Mouse (Mus musculus) bone marrow, adult 2 months (tissue): Measurements from ENCODE around the gene Fam136a.

ENCODE experiments used
- CTCF ChIP-seq: fragments of 200-500 bp; IDR thresholded peaks from 2 replicates; pipeline ENCODE4 v1.5.1; 2011; ENCODE audit warnings: low read length, control low read depth; ENCODE audit not compliant: control insufficient read depth, insufficient read depth
- POLR2A ChIP-seq: fragments of 200-500 bp; IDR thresholded peaks from 2 replicates; pipeline ENCODE4 v1.6.1; 2011; ENCODE audit warnings: low read depth, mild to moderate bottlenecking, control low read depth, low read length, borderline replicate concordance; ENCODE audit not compliant: control insufficient read depth

DNA sequence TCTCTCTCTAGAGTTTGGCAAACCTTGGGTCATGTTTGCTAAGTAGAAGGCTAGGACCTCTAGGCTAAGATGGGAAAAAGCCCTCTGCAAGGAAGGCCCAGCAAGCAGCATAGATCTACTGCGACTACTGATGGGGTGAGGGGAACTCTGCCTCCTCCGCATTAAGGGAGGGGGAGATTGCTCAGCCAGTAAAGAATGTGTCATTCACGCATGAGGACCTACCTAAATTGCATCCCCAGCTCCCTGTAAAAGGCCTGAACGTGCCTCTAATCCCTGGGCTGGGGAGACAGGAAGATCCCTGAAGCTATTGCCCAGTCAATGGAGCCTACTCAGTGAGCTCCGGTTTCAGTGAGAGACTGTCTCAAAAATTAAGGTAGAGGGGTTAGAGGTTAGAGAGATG, 29.6 kb upstream of the Fam136a start:
- TF ChIP-seq POLR2A (no peak), CTCF (no peak)
